In the genomic region with DNA sequence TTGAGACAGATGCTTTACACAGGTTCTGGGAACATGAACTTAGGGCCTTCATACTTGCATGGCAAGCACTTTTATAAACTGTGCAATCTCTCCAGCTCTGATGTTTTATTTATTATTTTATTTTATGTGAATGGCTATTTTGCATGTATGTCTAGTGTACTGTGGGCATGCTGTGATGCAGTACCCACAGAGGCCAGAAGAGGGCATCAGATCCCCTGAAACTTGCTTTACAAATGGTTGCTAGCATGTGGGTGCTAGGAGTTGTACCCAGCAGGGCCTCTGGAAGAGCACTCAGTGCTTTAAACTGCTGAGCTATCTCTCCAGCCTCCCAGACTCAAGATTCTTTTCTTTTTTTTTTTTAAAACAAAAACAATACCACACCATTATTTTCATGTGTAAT, we compare ENCODE assay signal across 9 mouse cellular contexts. TPM values are rescaled to one million over a fixed set of nuclear protein-coding genes. Genes with fewer than 3 reads are reported as not detected.
A peak's percentile ranks its signal among the peaks of the same experiment; 100 is the strongest.
DNase-seq lines count a peak whose midpoint lies in the region; ATAC-seq and TF ChIP-seq lines count a peak whose summit lies in the region.
"Had no signal": no experiment of that assay in that cellular context is flagged by ENCODE, and none has a peak within 500 bp of the region (broad histone marks: within the 10 kb centered on the region; RNA-seq: fewer than 3 reads in every experiment).

No protein-coding gene starts in this region.

- peak; percentile 43 for DNase-seq in kidney, adult 2 months
- peak; percentile 42 for DNase-seq in CD4-positive helper T cell, adult 2 months (ENCODE audit: low read depth, low spot score)
- DNase-seq in R1 (ENCODE audit: low read depth, low spot score), result peak; percentile 46
- peak; percentile 17 for DNase-seq in cerebellum, adult 9-11 months
- peak; percentile 48 for DNase-seq in kidney, adult 9 months
- DNase-seq in thymus, postnatal 36 days, result peak; percentile 43 to 52

- H3K4me2 ChIP-seq in kidney, embryonic 16.5 days (replicated peaks; ENCODE audit: low read depth, low read length), result no peak overlapping the region
- H3K4me2 ChIP-seq: limb, embryonic 15.5 days had no signal

- ATAC-seq in kidney, embryonic 16.5 days (ENCODE audit: low FRiP score, low TSS enrichment), result no peak
- ATAC-seq in monocyte, adult 5-6 weeks (replicated peaks; ENCODE audit: insufficient number of reproducible peaks, low FRiP score, low TSS enrichment, poor library complexity, severe bottlenecking), result 0 out of 2 replicates have a peak, but pooled peaks have one; percentile 59

- no peaks in the 10 kb centered on the region for H3K36me3 ChIP-seq in kidney, adult 2 months (ENCODE audit: control insufficient read depth, insufficient read depth, low read length)
- no peaks in the 10 kb centered on the region for H3K36me3 ChIP-seq in kidney, embryonic 16.5 days (ENCODE audit: insufficient read depth, low read length)
- H3K36me3 ChIP-seq: limb, embryonic 15.5 days had no signal

- H3K4me1 ChIP-seq in kidney, adult 2 months (ENCODE audit: control insufficient read depth, insufficient read depth, low read length), result no peaks in the 10 kb centered on the region
- H3K4me1 ChIP-seq in kidney, embryonic 16.5 days (ENCODE audit: insufficient read depth, low read length), result no peaks in the 10 kb centered on the region
- H3K4me1 ChIP-seq: limb, embryonic 15.5 days had no signal

- no peak overlapping the region for H3K4me3 ChIP-seq in kidney, adult 2 months (ENCODE audit: insufficient read depth, low read depth, low read length)
- no peak overlapping the region for H3K4me3 ChIP-seq in kidney, embryonic 16.5 days (ENCODE audit: low read length)
- H3K4me3 ChIP-seq: limb, embryonic 15.5 days had no signal

- no peak overlapping the region for H3K9ac ChIP-seq in kidney, embryonic 16.5 days (replicated peaks; ENCODE audit: low read length)
- H3K9ac ChIP-seq: limb, embryonic 15.5 days had no signal

- no peaks in the 10 kb centered on the region for H3K9me3 ChIP-seq in kidney, embryonic 16.5 days (ENCODE audit: low read length)
- H3K9me3 ChIP-seq: limb, embryonic 15.5 days had no signal

- no peaks in the 10 kb centered on the region for H3K27me3 ChIP-seq in kidney, adult 2 months (replicated peaks; ENCODE audit: control insufficient read depth, insufficient read depth, low read length)
- H3K27me3 ChIP-seq in kidney, embryonic 16.5 days (ENCODE audit: insufficient read depth, low read length), result no peaks in the 10 kb centered on the region
- H3K27me3 ChIP-seq: limb, embryonic 15.5 days had no signal

- TF ChIP-seq POLR2A in kidney, adult 2 months (IDR thresholded peaks at IDR 0.05; ENCODE audit: low read depth, low read length), result no peak

- TF ChIP-seq CTCF in kidney, adult 2 months (conservative IDR thresholded peaks at IDR 0.05; ENCODE audit: insufficient read depth, insufficient read length, low read depth, low read length), result peak; percentile 58

- no peak overlapping the region for H3K27ac ChIP-seq in kidney, adult 2 months (ENCODE audit: insufficient read depth, low read depth, low read length)
- no peak overlapping the region for H3K27ac ChIP-seq in kidney, embryonic 16.5 days (ENCODE audit: low read length)
- H3K27ac ChIP-seq: limb, embryonic 15.5 days had no signal

RNA-seq across cellular contexts. Expression of a gene that starts 38.8 kb away (rescaled TPM):
- 25.1 and 25.2 TPM in 2 replicates for polyA plus RNA-seq in kidney, adult 2 months (2012; rRNA removed)
- 67.3 and 69.1 TPM in 2 replicates for polyA plus RNA-seq in kidney, embryonic 16.5 days (2015; fragmentation: Nextera tagmentation; extraction: Ambion mirVana)
- 21.0 to 28.3 TPM (median 22.1 TPM) in 3 replicates for total RNA-seq in monocyte, adult 5-6 weeks (2017)
